Mouse (Mus musculus) neural tube, embryonic 14.5 days (tissue): Measurements from ENCODE around the gene Rnf26. TPM values are rescaled to one million over a fixed set of nuclear protein-coding genes. Genes with fewer than 3 reads are reported as not detected.

ENCODE experiments used
- ATAC-seq: fragments of 200-750 bp; cut with Nextera tagmentation; 2 replicates; pipeline ENCODE4 v1.8.0; 2017; ENCODE audit warnings: low read depth, mild to moderate bottlenecking, moderate TSS enrichment, moderate library complexity
- H3K27ac ChIP-seq: fragments of 300-500 bp; sonication (generic); 2 replicates; pipeline ENCODE4 v1.5.1; 2014; ENCODE audit warnings: low read depth, mild to moderate bottlenecking, control low read depth, low read length, moderate library complexity, mixed read lengths
- H3K27me3 ChIP-seq: fragments of 300-500 bp; sonication (generic); 2 replicates; pipeline ENCODE4 v1.6.1; 2014; ENCODE audit warnings: low read length; ENCODE audit not compliant: control insufficient read depth, insufficient read depth
- H3K36me3 ChIP-seq: fragments of 300-500 bp; sonication (generic); 2 replicates; pipeline ENCODE4 v1.6.1; 2014; ENCODE audit warnings: low read length, mixed read lengths; ENCODE audit not compliant: control insufficient read depth, insufficient read depth
- H3K4me1 ChIP-seq: fragments of 300-500 bp; sonication (generic); 2 replicates; pipeline ENCODE4 v1.6.1; 2014; ENCODE audit warnings: low read length; ENCODE audit not compliant: control insufficient read depth, insufficient read depth
- H3K4me2 ChIP-seq: fragments of 300-500 bp; sonication (generic); 2 replicates; pipeline ENCODE4 v1.6.1; 2014; ENCODE audit warnings: mild to moderate bottlenecking, low read depth, low read length, control low read depth
- H3K4me3 ChIP-seq: fragments of 300-500 bp; sonication (generic); 2 replicates; pipeline ENCODE4 v1.5.1; 2014; ENCODE audit warnings: low read depth, low read length, control low read depth, mixed read lengths
- H3K9ac ChIP-seq: fragments of 300-500 bp; sonication (generic); replicated peaks from 2 replicates; pipeline ENCODE4 v1.6.1; 2014; ENCODE audit warnings: low read depth, mild to moderate bottlenecking, control low read depth, low read length, mixed read lengths
- H3K9me3 ChIP-seq: fragments of 300-500 bp; sonication (generic); 2 replicates; pipeline ENCODE4 v1.6.1; 2016; ENCODE audit warnings: low read length; ENCODE audit not compliant: control insufficient read depth
- WGBS: fragments of 180-500 bp; shearing (Covaris S2); extraction: QIAGEN DNeasy Blood & Tissue Kit; methylation state at CpG from one replicate; pipeline ENCODE4 v1.1.7; 2014; 5-methylcytosine and 5-hydroxymethylcytosine counted together
- polyA plus RNA-seq: library from polyadenylated mRNA; unstranded; fragments of >200 nt; fragmentation: Nextera tagmentation; extraction: Ambion mirVana; gene quantifications from 2 replicates; pipeline ENCODE4 v1.2.1, GENCODE M21; 2014

Rnf26 gene
- polyA plus RNA-seq, 1 experiment from 2014 or later, result 28.9 TPM

GRCm38 (mm10) chr9:44087761-44088455 lies 25.4 kb downstream of the Rnf26 start:
- no peak for ATAC-seq
- no peak overlapping the region for H3K4me2 ChIP-seq

DNA sequence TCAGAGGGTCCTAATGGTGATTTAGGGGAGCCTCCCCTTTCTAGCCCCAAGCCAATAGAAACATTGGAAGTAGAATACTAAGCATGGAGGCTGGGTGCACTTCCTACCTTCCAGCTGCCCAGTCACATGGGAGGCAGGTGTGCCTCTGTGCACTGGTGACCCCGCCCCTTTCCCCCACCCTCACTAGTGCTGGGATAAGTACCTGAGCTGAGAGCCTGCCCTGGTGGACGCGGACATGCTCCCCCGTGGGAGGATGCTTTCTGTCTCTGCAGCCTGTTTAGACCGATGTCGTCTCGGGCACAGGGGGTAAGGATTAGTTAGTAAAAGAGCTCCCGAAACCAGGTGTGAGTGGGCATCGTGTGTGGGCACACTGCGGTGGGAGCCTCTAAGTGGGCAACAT lies 26.4 kb downstream of the Rnf26 start:
- ATAC-seq, result no peak
- peaks cover 7% of the 10 kb centered on the region; the same call in 1 of the 2 replicates for H3K4me1 ChIP-seq
- no peaks in the 10 kb centered on the region for H3K9me3 ChIP-seq
- no peak overlapping the region for H3K4me2 ChIP-seq
- H3K9ac ChIP-seq, result no peak overlapping the region
- H3K27ac ChIP-seq, result no peak overlapping the region
- peaks cover 3% of the 10 kb centered on the region for H3K27me3 ChIP-seq
- WGBS, result 48% methylated on average over 10 of the region's 10 CpGs
- H3K36me3 ChIP-seq, result no peaks in the 10 kb centered on the region
- H3K4me3 ChIP-seq, result no peak overlapping the region

More at GRCm38 (mm10) chr9:44087761-44088455, 25.4 kb downstream of the Rnf26 start:
- 18% methylated on average over 15 of the region's 15 CpGs for WGBS
- peaks cover 3% of the 10 kb centered on the region for H3K27me3 ChIP-seq
- no peak overlapping the region for H3K9ac ChIP-seq
- no peak overlapping the region for H3K27ac ChIP-seq
- H3K4me3 ChIP-seq, result no peak overlapping the region
- no peaks in the 10 kb centered on the region for H3K9me3 ChIP-seq
- peaks cover 7% of the 10 kb centered on the region; the same call in 1 of the 2 replicates for H3K4me1 ChIP-seq
- no peaks in the 10 kb centered on the region for H3K36me3 ChIP-seq

- ATAC-seq, result no peak
- WGBS, result 69% methylated on average over 15 of the region's 15 CpGs
- no peaks in the 10 kb centered on the region for H3K9me3 ChIP-seq
- no peak overlapping the region for H3K9ac ChIP-seq
- no peak overlapping the region for H3K4me3 ChIP-seq
- H3K27ac ChIP-seq, result no peak overlapping the region
- peaks cover 3% of the 10 kb centered on the region for H3K27me3 ChIP-seq
- H3K4me1 ChIP-seq, result peaks cover 7% of the 10 kb centered on the region; the same call in 1 of the 2 replicates
- no peaks in the 10 kb centered on the region for H3K36me3 ChIP-seq
- H3K4me2 ChIP-seq, result peak overlapping the region; percentile 99
Measured at GRCm38 (mm10) chr9:44085741-44086665, 27.3 kb downstream of the Rnf26 start.

GRCm38 (mm10) chr9:44085276-44085675 lies 28.0 kb downstream of the Rnf26 start:
- no peak overlapping the region for H3K27ac ChIP-seq
- H3K4me2 ChIP-seq, result peak overlapping the region; percentile 99
- 2% methylated on average over 10 of the region's 10 CpGs for WGBS
- no peaks in the 10 kb centered on the region for H3K9me3 ChIP-seq
- peak overlapping the region; percentile 48 for H3K4me3 ChIP-seq
- peaks cover 3% of the 10 kb centered on the region for H3K27me3 ChIP-seq
- no peak for ATAC-seq
- H3K4me1 ChIP-seq, result peaks cover 7% of the 10 kb centered on the region; the same call in 1 of the 2 replicates
- peak overlapping the region; percentile 62 for H3K9ac ChIP-seq
- H3K36me3 ChIP-seq, result no peaks in the 10 kb centered on the region

- Histone ChIP-seq H3K27me3 (peaks cover 3% of the 10 kb centered on the region), H3K4me1 (peaks cover 7% of the 10 kb centered on the region; the same call in 1 of the 2 replicates), H3K4me3 (peak overlapping the region; percentile 48), H3K36me3 (no peaks in the 10 kb centered on the region), H3K4me2 (peak overlapping the region; percentile 99), H3K9me3 (no peaks in the 10 kb centered on the region), H3K27ac (no peak overlapping the region), H3K9ac (peak overlapping the region; percentile 62)
- WGBS, result under 1% methylated on average over 62 of the region's 62 CpGs
- ATAC-seq, result peak; percentile 80
Measured at GRCm38 (mm10) chr9:44084659-44085229, 28.6 kb downstream of the Rnf26 start.

GRCm38 (mm10) chr9:44084236-44084635 lies 29.1 kb downstream of the Rnf26 start:
- Histone ChIP-seq H3K36me3 (no peaks in the 10 kb centered on the region), H3K4me3 (peak overlapping the region; percentile 48), H3K4me2 (peak overlapping the region; percentile 99), H3K27me3 (peaks cover 3% of the 10 kb centered on the region), H3K4me1 (peaks cover 7% of the 10 kb centered on the region; the same call in 1 of the 2 replicates), H3K9ac (no peak overlapping the region; the same call in 1 of the 2 replicates), H3K9me3 (no peaks in the 10 kb centered on the region), H3K27ac (no peak overlapping the region)
- 2% methylated on average over 14 of the region's 14 CpGs for WGBS
- 0 out of 2 replicates have a peak, but pooled peaks have one; percentile 18 for ATAC-seq

DNA sequence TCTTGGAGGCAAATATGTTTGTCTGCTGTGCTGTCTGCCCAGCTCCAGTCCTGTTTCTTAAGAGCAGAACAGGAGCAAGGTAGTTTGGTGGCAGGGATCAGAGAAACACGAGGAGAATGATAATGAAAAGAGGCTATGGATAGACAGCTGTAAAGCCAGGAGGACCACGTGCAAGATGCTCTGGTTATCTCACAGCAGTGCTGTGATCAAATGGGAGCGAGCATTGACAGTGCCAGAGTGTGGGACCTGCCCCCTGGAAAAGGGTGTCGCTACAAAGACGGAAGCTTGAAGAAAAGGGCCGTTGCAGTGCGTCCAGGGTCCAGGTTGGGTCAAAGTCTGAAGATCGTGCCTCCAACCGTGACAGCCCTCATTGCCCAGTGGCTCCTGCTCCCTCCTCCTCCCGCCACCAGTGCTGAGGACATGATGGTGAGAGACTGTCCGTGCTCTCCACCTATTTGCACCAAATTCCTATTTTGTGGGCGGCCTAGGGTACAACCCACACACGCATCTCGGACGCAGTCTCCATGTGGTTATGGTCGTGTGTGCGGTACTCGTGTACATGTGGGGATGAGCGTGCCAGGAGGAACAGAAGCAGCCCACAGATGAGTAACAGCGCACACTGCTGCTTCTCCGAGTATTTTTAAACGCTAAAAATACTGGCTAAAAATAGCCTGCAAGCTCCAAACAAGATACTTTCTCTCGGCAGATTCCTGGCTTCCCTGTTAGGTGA lies 29.8 kb downstream of the Rnf26 start:
- Histone ChIP-seq H3K27ac (no peak overlapping the region), H3K9ac (no peak overlapping the region), H3K4me2 (peak overlapping the region; percentile 99), H3K4me3 (no peak overlapping the region; the same call in 1 of the 2 replicates), H3K27me3 (peaks cover 3% of the 10 kb centered on the region), H3K4me1 (peaks cover 13% of the 10 kb centered on the region; the same call in 1 of the 2 replicates), H3K9me3 (no peaks in the 10 kb centered on the region), H3K36me3 (no peaks in the 10 kb centered on the region)
- ATAC-seq, result no peak
- WGBS, result 8% methylated on average over 23 of the region's 23 CpGs

DNA sequence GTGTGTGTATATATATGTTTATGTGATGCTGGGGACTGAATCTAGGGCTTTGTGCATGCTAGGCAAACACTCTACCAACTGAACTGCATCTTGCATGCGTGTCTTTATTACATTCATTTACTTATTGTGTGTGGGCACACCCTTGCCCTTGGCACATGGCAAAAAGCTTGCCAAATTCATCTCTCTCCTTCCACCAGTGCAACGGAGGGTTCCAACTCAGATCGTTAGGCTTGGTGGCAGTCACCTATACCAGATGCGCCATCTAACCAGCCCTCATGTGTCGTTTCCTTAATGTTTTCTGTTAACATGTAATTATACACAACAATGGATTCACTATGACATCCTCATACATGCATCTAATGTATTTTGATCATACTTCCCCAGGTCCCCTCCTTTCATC lies 31.1 kb downstream of the Rnf26 start:
- no peaks in the 10 kb centered on the region for H3K36me3 ChIP-seq
- no peaks in the 10 kb centered on the region; the same call in 1 of the 2 replicates for H3K27me3 ChIP-seq
- no peak for ATAC-seq
- no peaks in the 10 kb centered on the region for H3K9me3 ChIP-seq
- WGBS, result 87% methylated on average over 5 of the region's 5 CpGs
- no peak overlapping the region for H3K9ac ChIP-seq
- no peak overlapping the region for H3K4me2 ChIP-seq
- no peak overlapping the region for H3K27ac ChIP-seq
- peaks cover 14% of the 10 kb centered on the region; the same call in 1 of the 2 replicates for H3K4me1 ChIP-seq
- H3K4me3 ChIP-seq, result no peak overlapping the region
